Mouse (Mus musculus) midbrain, embryonic 12.5 days (tissue): ENCODE results near the gene Prg2. TPM values are rescaled to one million over a fixed set of nuclear protein-coding genes. Genes with fewer than 3 reads are reported as not detected.
A peak's percentile ranks its signal among the peaks of the same experiment; 100 is the strongest.

Source experiments
- ATAC-seq: fragments of 200-750 bp; cut with Nextera tagmentation; 2 replicates; pipeline ENCODE4 v1.8.0; 2017; ENCODE audit warnings: low read depth, moderate TSS enrichment, moderate library complexity; ENCODE audit not compliant: low FRiP score
- H3K27ac ChIP-seq: fragments of 300-500 bp; sonication (generic); replicated peaks from 2 replicates; pipeline ENCODE4 v1.5.1; 2016; ENCODE audit warnings: mild to moderate bottlenecking
- H3K27me3 ChIP-seq: fragments of 300-500 bp; sonication (generic); 2 replicates; pipeline ENCODE4 v1.6.1; 2016; ENCODE audit warnings: mild to moderate bottlenecking
- H3K36me3 ChIP-seq: fragments of 300-500 bp; sonication (generic); 2 replicates; pipeline ENCODE4 v1.6.1; 2016
- H3K4me1 ChIP-seq: fragments of 300-500 bp; sonication (generic); 2 replicates; pipeline ENCODE4 v1.6.1; 2016
- H3K4me2 ChIP-seq: fragments of 300-500 bp; sonication (generic); replicated peaks from 2 replicates; pipeline ENCODE4 v1.6.1; 2016; ENCODE audit warnings: mild to moderate bottlenecking, moderate library complexity
- H3K4me3 ChIP-seq: fragments of 300-500 bp; sonication (generic); 2 replicates; pipeline ENCODE4 v1.5.1; 2016; ENCODE audit warnings: mild to moderate bottlenecking
- H3K9ac ChIP-seq: fragments of 300-500 bp; sonication (generic); replicated peaks from 2 replicates; pipeline ENCODE4 v1.6.1; 2016; ENCODE audit warnings: mild to moderate bottlenecking, moderate library complexity
- H3K9me3 ChIP-seq: fragments of 300-500 bp; sonication (generic); 2 replicates; pipeline ENCODE4 v1.6.1; 2016; ENCODE audit warnings: mild to moderate bottlenecking
- WGBS: fragments of 180-500 bp; shearing (Covaris S2); methylation state at CpG from one replicate; pipeline ENCODE4 v1.1.7; 2016; 5-methylcytosine and 5-hydroxymethylcytosine counted together
- polyA plus RNA-seq: library from polyadenylated mRNA; unstranded; fragments of >200 nt; fragmentation: Nextera tagmentation; extraction: Ambion mirVana; gene quantifications from 2 replicates; pipeline ENCODE4 v1.2.1, GENCODE M21; 2016

Gene Prg2
- polyA plus RNA-seq, 1 experiment from 2014 or later = not detected

DNA sequence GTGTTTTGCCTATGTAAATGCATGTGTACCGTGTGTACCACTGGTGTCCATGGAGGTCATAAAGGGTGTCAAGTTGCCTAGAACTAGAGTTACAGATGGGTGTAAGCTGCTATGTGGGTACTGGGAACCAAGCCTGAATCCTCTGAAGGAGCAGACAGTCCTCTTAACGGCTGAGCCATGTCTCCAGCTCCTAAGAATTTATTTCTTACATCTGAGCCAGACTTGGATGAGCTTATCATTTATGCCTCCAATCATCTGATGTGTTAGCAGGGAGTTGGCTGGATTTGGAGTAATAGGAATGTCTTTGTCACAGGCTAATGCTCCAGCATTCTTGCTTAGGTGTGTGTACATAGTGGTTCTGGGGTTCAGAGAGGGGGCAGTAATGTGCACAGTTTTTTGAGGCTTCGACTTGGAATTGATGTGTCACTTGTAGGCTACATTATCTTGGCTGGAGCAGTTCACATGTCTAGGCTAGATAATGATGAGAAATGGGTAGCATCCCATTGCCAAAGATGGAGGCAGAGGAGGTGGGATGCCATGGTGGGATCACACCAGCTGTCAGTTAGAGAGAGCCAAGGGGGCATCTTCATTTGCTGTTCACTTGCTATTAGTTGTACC lies 33.0 kb upstream of the Prg2 start:
- Histone ChIP-seq H3K4me2 (no peak overlapping the region), H3K4me1 (no peaks in the 10 kb centered on the region), H3K9me3 (no peaks in the 10 kb centered on the region), H3K4me3 (no peak overlapping the region), H3K27ac (no peak overlapping the region), H3K9ac (no peak overlapping the region), H3K36me3 (no peaks in the 10 kb centered on the region), H3K27me3 (no peaks in the 10 kb centered on the region)
- ATAC-seq = no peak
- 86% methylated on average over 3 of the region's 3 CpGs for WGBS

DNA sequence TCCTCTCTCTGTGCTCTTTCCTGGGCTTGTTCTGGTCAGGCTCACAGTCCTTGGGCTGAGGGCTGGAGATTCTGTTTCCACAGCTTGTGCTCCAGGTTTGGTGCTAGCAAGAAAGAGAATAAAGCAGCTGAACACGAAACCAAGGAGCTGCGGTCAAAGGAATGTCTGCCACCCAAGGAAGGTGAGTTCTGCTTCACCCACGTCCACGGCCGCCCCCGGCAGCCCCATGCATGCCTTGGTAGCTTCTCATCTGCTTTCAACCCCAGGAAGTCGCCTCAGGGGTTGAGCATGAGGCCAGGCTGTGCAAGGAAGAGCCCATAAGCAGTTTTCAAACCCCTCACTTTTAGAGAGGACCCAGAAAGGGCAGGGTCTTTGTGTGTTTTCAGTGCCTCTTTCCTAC lies 32.0 kb upstream of the Prg2 start:
- Histone ChIP-seq H3K36me3 (no peaks in the 10 kb centered on the region), H3K9me3 (no peaks in the 10 kb centered on the region), H3K4me2 (no peak overlapping the region), H3K27ac (no peak overlapping the region), H3K4me1 (no peaks in the 10 kb centered on the region), H3K4me3 (no peak overlapping the region), H3K9ac (no peak overlapping the region), H3K27me3 (no peaks in the 10 kb centered on the region)
- no peak for ATAC-seq
- WGBS = 91% methylated on average over 7 of the region's 7 CpGs

DNA sequence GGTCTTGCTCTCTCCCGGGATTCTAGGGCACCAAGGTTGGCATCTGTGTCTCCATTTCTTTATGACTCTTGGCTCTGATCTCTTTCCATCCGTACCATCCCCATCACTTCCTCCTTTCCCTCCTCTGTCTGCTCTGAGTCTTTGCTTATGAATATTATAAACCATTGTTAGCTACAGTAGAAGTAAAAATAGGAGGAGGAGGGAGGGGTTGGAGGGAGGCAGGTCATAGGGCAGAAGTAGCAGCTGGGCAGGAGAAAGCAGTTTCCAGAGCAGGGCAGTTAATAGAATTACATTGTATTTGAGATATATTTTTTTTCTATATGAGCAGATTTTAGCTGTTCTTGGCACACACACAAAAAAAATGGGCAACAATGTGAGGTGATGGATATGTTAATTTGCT lies 31.5 kb upstream of the Prg2 start:
- no peaks in the 10 kb centered on the region for H3K36me3 ChIP-seq

DNA sequence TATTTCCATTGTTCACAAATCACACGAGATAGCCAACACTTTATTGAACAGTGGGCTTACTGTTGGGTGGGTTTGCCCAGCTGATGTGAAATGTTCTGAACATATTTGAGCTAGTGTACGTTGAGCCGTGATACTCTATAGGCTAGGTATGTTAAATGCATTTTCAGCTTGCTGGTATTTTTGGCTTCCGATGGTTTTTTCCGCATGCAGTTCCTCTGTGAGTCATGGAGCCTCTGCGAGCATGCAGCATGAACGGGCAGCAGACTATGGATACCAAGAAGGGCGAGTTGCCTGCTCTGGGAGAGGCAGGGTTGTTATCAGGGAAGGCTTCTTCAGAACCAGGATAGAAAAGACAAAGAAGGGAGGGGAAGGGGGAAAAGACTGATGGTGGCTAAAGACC lies 29.2 kb upstream of the Prg2 start:
- Histone ChIP-seq H3K27me3 (no peaks in the 10 kb centered on the region), H3K4me2 (no peak overlapping the region), H3K9me3 (no peaks in the 10 kb centered on the region), H3K9ac (no peak overlapping the region), H3K4me3 (no peak overlapping the region), H3K27ac (no peak overlapping the region), H3K4me1 (no peaks in the 10 kb centered on the region), H3K36me3 (no peaks in the 10 kb centered on the region)
- ATAC-seq = no peak
- 91% methylated on average over 8 of the region's 8 CpGs for WGBS

More for the DNA sequence above, 31.5 kb upstream of the Prg2 start:
- Histone ChIP-seq H3K27ac (no peak overlapping the region), H3K27me3 (no peaks in the 10 kb centered on the region), H3K4me2 (no peak overlapping the region), H3K9me3 (no peaks in the 10 kb centered on the region), H3K9ac (no peak overlapping the region), H3K4me1 (no peaks in the 10 kb centered on the region), H3K4me3 (no peak overlapping the region)
- 84% methylated on average over 2 of the region's 2 CpGs for WGBS
- ATAC-seq = no peak

DNA sequence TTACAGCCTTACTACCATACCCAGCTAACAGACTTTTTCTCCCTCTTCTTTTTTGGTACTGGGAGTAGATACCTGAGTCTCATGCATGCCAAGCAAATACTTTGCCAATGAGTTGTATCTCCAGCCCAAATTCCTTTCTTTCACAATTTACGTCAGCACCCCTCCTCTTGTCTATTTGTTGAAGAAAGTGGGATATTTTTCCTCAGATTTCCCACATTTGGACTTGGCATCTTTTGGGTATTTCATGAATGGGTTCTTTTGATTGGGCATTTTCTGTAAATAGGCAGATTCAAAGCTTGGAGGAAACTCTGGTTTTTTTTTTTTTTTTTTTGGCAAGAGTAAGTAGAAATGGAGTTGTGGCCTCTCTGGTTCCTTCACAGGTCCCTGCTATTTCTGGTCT lies 28.0 kb upstream of the Prg2 start:
- WGBS = 100% methylated on average over 1 of the region's 1 CpGs
- Histone ChIP-seq H3K4me1 (no peaks in the 10 kb centered on the region), H3K27me3 (no peaks in the 10 kb centered on the region), H3K4me3 (no peak overlapping the region), H3K9me3 (no peaks in the 10 kb centered on the region), H3K27ac (no peak overlapping the region), H3K4me2 (no peak overlapping the region), H3K36me3 (no peaks in the 10 kb centered on the region), H3K9ac (no peak overlapping the region)
- no peak for ATAC-seq

DNA sequence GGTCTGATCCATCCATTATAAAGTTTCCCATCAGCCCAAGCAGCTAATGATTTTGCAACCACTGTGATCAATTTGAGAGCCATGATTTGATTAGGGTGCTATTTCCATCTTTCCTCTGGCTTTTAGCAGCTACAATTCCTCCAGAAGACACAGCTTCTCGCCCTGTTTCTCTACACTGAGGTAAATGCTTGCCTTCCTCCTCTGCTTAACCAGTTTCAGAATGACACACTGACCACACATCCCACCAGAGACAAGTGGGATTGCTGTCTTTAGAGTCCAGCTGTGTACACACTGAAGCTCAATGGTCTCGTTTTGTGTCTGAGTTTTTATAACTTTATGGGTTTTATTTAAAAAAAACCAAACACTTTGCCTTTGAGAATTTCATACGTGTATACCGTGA lies 27.6 kb upstream of the Prg2 start:
- H3K4me2 ChIP-seq = no peak overlapping the region
- no peaks in the 10 kb centered on the region for H3K36me3 ChIP-seq
- no peaks in the 10 kb centered on the region for H3K27me3 ChIP-seq
- WGBS = 85% methylated on average over 4 of the region's 4 CpGs
- H3K27ac ChIP-seq = no peak overlapping the region
- no peaks in the 10 kb centered on the region for H3K9me3 ChIP-seq
- H3K9ac ChIP-seq = no peak overlapping the region
- ATAC-seq = no peak
- H3K4me3 ChIP-seq = no peak overlapping the region
- H3K4me1 ChIP-seq = no peaks in the 10 kb centered on the region

DNA sequence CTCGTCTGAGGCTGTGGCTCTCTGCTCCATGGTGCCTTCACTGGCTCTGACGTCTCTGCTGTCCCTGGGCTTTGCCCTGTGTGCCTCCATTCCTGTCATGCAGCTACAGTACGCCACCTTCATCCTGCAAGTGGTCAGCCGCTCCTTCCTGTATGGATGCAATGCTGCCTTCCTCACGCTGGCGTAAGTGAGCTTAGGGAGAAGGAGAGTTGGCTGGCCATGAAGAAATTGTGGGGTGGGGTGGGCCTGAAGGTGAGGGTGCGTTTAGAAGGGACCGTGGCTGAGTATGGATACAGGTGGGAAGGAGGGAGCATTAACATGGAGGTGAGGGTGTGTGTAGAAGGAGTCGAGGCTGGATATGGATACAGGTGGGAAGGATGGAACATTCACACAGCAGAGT lies 24.8 kb upstream of the Prg2 start:
- ATAC-seq = no peak
- Histone ChIP-seq H3K36me3 (no peaks in the 10 kb centered on the region), H3K4me1 (no peaks in the 10 kb centered on the region), H3K9me3 (no peaks in the 10 kb centered on the region), H3K27me3 (no peaks in the 10 kb centered on the region), H3K9ac (no peak overlapping the region), H3K4me2 (no peak overlapping the region), H3K4me3 (no peak overlapping the region), H3K27ac (no peak overlapping the region)
- 88% methylated on average over 9 of the region's 9 CpGs for WGBS

DNA sequence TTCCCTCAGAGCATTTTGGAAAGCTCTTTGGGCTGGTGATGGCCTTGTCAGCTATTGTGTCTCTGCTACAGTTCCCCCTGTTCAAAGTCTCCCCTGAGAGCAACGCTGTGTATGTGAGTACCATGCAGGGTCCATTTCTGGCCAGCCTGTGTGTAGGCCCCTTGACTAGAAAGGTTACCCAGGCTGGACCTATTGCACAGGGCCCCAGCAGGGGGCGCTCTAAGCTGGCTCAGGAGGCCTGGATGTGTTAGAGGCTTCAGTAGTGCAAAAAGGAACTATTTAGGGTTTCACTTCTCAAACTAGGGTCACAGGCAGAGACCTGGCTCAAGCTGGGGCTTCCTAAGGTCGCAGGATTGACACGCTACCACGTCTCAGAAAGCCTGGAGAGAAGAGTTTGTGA lies 24.0 kb upstream of the Prg2 start:
- no peaks in the 10 kb centered on the region for H3K36me3 ChIP-seq
- no peaks in the 10 kb centered on the region for H3K4me1 ChIP-seq
- H3K4me2 ChIP-seq = no peak overlapping the region
- peak; percentile 64; the same call in 1 of the 2 replicates for ATAC-seq
- 57% methylated on average over 5 of the region's 5 CpGs for WGBS
- no peak overlapping the region for H3K27ac ChIP-seq
- no peak overlapping the region for H3K4me3 ChIP-seq
- no peak overlapping the region for H3K9ac ChIP-seq
- H3K27me3 ChIP-seq = no peaks in the 10 kb centered on the region
- H3K9me3 ChIP-seq = no peaks in the 10 kb centered on the region

DNA sequence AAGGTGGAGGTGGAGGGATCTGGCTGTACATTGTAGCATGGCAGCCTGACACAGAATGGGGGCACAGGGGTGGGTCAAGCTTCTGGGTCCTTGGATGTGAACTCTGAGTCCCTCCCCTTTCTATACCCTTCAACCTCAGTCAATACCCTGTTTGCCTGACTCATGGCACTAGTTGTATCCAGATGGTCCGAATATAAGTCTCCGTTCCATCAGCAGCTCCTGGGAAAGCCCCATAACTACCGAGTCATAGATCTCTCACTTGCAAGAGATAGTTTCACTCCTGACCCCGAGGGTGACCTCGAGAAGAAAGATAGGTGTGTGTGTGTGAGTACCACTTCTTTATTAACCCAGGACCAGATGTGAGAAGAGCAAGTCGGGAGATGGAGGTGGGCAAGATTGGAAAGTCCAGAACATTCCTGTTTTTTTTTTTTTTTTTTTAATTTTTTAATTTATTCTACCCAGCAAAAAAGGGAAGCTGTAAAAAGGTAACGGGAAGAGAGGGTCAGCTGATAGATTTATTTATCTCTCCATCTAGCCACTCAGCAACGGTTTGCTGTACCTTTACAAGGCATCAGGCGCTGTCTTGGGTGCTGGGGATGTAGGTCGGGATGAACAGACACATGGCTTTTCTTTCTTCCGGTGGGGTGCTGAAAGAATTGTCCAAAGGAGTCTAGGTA lies 21.5 kb upstream of the Prg2 start:
- no peak overlapping the region for H3K4me2 ChIP-seq
- H3K4me1 ChIP-seq = peaks cover 7% of the 10 kb centered on the region
- no peaks in the 10 kb centered on the region for H3K36me3 ChIP-seq
- H3K4me3 ChIP-seq = no peak overlapping the region
- H3K9ac ChIP-seq = no peak overlapping the region
- WGBS = 91% methylated on average over 11 of the region's 11 CpGs
- H3K27me3 ChIP-seq = no peaks in the 10 kb centered on the region
- H3K9me3 ChIP-seq = no peaks in the 10 kb centered on the region
- ATAC-seq = no peak
- no peak overlapping the region for H3K27ac ChIP-seq

DNA sequence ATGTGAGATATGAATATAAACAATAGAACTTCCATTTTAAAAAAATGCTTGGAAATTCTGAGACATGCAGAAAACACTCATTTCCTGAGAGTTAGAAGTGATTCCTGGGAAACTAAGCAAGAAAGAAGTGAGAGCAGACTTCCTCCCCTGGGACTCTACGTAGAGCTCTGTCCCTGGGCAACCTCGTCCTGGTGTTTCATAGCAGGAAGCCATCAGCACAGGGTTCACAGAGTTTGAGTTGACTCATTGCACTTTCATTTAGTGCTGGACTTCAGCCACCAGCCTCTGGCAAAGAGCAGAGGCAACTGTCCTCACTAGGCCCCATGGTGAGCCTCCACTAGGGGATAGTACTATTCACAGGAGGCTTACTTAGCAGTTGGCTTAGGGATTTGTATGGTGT lies 19.0 kb upstream of the Prg2 start:
- no peak for ATAC-seq
- Histone ChIP-seq H3K27ac (no peak overlapping the region), H3K27me3 (no peaks in the 10 kb centered on the region)

DNA sequence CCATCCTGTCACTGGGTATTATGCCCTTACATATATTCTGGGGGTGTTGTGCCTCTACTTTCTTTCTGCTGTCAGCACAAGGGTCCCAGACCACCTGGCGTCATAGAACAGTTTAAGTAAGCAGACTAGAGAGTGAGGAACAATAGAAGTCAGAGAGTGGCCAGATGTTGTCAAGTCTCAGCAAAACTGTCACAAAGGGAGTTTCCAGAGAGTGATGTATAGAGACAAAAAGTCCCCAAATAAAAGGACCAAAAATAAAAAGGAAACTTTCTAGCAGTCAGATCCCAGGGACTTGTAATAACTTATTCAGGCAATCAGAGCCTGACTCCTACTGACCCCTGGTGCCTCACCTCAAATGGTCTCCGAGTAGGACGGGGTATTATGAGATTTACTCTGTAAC lies 18.4 kb upstream of the Prg2 start:
- ATAC-seq = no peak
- peaks cover 7% of the 10 kb centered on the region for H3K4me1 ChIP-seq
- no peak overlapping the region for H3K9ac ChIP-seq
- no peak overlapping the region for H3K4me2 ChIP-seq
- H3K27me3 ChIP-seq = no peaks in the 10 kb centered on the region
- H3K4me3 ChIP-seq = no peak overlapping the region
- no peaks in the 10 kb centered on the region for H3K9me3 ChIP-seq
- WGBS = 48% methylated on average over 3 of the region's 3 CpGs
- no peak overlapping the region for H3K27ac ChIP-seq
- no peaks in the 10 kb centered on the region for H3K36me3 ChIP-seq

More for the DNA sequence above, 19.0 kb upstream of the Prg2 start:
- peaks cover 7% of the 10 kb centered on the region for H3K4me1 ChIP-seq
- WGBS = 86% methylated on average over 2 of the region's 2 CpGs
- no peaks in the 10 kb centered on the region for H3K36me3 ChIP-seq
- no peak overlapping the region for H3K4me3 ChIP-seq
- no peaks in the 10 kb centered on the region for H3K9me3 ChIP-seq
- no peak overlapping the region for H3K9ac ChIP-seq
- H3K4me2 ChIP-seq = no peak overlapping the region

DNA sequence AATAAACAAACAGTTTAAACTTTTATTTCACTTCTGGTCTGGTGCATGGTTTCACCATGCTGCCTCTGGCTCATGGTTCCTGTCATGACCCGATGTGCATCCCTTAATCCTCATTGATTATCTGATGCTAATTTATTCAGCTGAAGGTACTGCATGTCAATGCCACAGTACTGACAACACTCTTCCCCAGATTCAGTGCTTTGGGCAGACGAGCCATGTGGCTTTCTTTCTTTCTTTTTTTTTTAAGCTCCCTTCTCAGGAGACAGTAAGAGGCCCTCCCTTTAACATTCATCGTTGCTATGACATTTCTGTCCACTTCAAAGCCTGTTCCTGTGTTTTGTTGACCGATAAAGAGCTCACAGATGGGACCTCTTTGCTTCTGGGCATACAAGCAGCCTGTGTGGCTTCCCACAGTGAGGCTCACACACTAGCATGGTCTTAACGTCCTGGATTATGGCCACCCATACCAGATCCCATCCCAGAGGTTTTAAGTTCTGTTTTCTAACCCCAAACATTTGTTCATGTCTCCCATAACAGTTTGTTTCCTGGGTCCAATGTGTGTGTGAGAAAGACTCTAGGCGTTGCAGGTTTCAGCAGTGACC lies 17.3 kb upstream of the Prg2 start:
- Histone ChIP-seq H3K4me1 (peaks cover 7% of the 10 kb centered on the region), H3K4me3 (no peak overlapping the region), H3K27me3 (no peaks in the 10 kb centered on the region), H3K9ac (no peak overlapping the region), H3K9me3 (no peaks in the 10 kb centered on the region), H3K4me2 (0 out of 2 replicates have a peak overlapping the region, but pooled peaks have one; percentile 7), H3K36me3 (no peaks in the 10 kb centered on the region), H3K27ac (peak overlapping the region; percentile 49)
- ATAC-seq = peak; percentile 64
- 21% methylated on average over 6 of the region's 6 CpGs for WGBS
